Mouse (Mus musculus) heart, postnatal 0 days (tissue): ENCODE data around the gene Ncor2.

Experiments used
- CTCF ChIP-seq: IDR thresholded peaks from 2 replicates; pipeline ENCODE4 v1.5.1; 2016; ENCODE audit warnings: antibody characterized with exemption, control low read depth, low read depth
- EP300 ChIP-seq: IDR thresholded peaks from 2 replicates; pipeline ENCODE4 v1.6.1; 2016; ENCODE audit warnings: antibody characterized with exemption, low read depth

- no peak for TF ChIP-seq CTCF
- TF ChIP-seq EP300, result no peak
Measured at GRCm38 (mm10) chr5:125088076-125088475, 90.9 kb downstream of the Ncor2 start.
